8 mouse cellular contexts compared by ENCODE assay signal in the genomic region with DNA sequence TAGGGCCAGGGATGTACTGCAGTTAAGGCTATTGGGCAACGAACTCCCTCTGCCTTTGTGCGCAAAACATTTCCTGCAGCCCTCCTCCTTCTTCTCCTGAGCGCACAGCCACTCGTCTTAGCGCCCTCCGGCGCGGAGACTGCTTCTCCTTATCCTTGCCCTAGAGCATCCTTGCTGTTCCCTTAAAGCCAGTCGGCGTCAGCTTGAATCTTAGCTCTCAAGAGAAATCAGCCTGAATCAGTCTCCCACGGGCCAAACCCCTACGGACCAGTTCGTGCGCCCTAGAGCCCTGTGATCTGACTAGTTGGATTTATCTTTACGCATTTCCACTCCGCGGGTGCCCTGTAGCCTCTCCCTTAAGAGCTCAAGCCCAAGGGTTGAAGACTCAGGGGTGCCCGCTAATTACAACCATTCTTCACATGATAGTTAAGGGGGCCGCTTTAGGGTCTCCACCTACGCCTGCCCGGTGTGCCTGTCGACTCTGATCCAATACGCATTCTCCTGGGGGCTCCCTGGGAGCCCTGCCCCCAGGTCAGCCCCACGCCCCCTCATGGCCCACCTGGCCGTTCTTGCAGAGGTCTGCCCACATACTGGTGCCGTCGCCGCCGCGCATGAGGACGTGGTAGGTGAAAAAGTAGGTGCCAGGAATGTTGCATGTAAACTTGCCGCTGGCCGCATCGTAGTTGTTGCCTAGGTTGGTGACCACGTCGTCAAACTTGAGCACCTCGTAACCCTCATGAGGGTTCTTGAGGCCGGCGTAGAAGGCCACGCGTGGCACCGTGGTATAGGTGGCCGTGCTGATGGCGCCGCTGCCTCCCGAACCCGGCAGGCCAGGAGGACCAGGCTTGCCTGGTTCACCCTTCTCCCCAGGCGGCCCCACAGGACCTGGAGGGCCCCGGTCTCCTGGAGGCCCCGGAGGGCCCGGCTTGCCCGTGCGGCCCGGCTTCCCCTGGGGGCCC. TPM values are rescaled to one million over a fixed set of nuclear protein-coding genes. Genes with fewer than 3 reads are reported as not detected.
DNase-seq lines count a peak whose midpoint lies in the region; ATAC-seq and TF ChIP-seq lines count a peak whose summit lies in the region.

No protein-coding gene starts in this region.

- 2% methylated on average over 53 of the region's 54 CpGs for WGBS in lung, embryonic 16.5 days
- 2% methylated on average over 51 of the region's 54 CpGs for WGBS in embryonic facial prominence, embryonic 15.5 days
- 3% methylated on average over 53 of the region's 54 CpGs for WGBS in limb, embryonic 14.5 days

- no peaks in the 10 kb centered on the region for H3K9me3 ChIP-seq in lung, embryonic 16.5 days (ENCODE audit: control insufficient read depth, low read length)
- H3K9me3 ChIP-seq in embryonic facial prominence, embryonic 15.5 days (replicated peaks), result no peaks in the 10 kb centered on the region
- H3K9me3 ChIP-seq in limb, embryonic 14.5 days (ENCODE audit: control insufficient read depth, low read length), result no peaks in the 10 kb centered on the region

- peak overlapping the region; percentile 44 for H3K4me3 ChIP-seq in lung, embryonic 16.5 days (ENCODE audit: low read length)
- H3K4me3 ChIP-seq in embryonic facial prominence, embryonic 15.5 days (replicated peaks), result peak overlapping the region; percentile 44
- H3K4me3 ChIP-seq in limb, embryonic 14.5 days (replicated peaks; ENCODE audit: low read length), result peak overlapping the region; percentile 37

- no peak for DNase-seq in lung, postnatal 10 days
- DNase-seq in limb, embryonic 14.5 days (ENCODE audit: low spot score), result no peak
- DNase-seq in splenic B cell, adult 2 months (ENCODE audit: low read depth, low spot score), result peak; percentile 12
- no peak for DNase-seq in T-cell, adult 2 months (ENCODE audit: low spot score)
- DNase-seq in cerebellum, postnatal 36 days, result no peak
- DNase-seq in adrenal gland, adult 8-10 months, result no peak

- H3K27me3 ChIP-seq in lung, embryonic 16.5 days (ENCODE audit: control insufficient read depth, insufficient read depth, low read depth, low read length), result peaks cover 80% of the 10 kb centered on the region
- H3K27me3 ChIP-seq in embryonic facial prominence, embryonic 15.5 days, result peaks cover 81% of the 10 kb centered on the region
- H3K27me3 ChIP-seq in limb, embryonic 14.5 days (ENCODE audit: control insufficient read depth, insufficient read depth, low read length), result peaks cover 85% of the 10 kb centered on the region
- no peaks in the 10 kb centered on the region for H3K27me3 ChIP-seq in splenic B cell, adult 2 months (ENCODE audit: control insufficient read depth, insufficient read depth, low read length, poor library complexity, severe bottlenecking)

- no peaks in the 10 kb centered on the region for H3K36me3 ChIP-seq in lung, embryonic 16.5 days (ENCODE audit: control insufficient read depth, insufficient read depth, low read length)
- no peaks in the 10 kb centered on the region for H3K36me3 ChIP-seq in embryonic facial prominence, embryonic 15.5 days
- no peaks in the 10 kb centered on the region for H3K36me3 ChIP-seq in limb, embryonic 14.5 days (ENCODE audit: control insufficient read depth, insufficient read depth, low read length)
- H3K36me3 ChIP-seq in splenic B cell, adult 2 months (ENCODE audit: control insufficient read depth, insufficient read depth, low read length, poor library complexity, severe bottlenecking), result no peaks in the 10 kb centered on the region

- peak overlapping the region; percentile 45; the same call in 1 of the 2 replicates for H3K9ac ChIP-seq in lung, embryonic 16.5 days (ENCODE audit: low read length)
- 0 out of 2 replicates have a peak overlapping the region, but pooled peaks have one; percentile 4 for H3K9ac ChIP-seq in embryonic facial prominence, embryonic 15.5 days
- peak overlapping the region; percentile 54; the same call in 1 of the 2 replicates for H3K9ac ChIP-seq in limb, embryonic 14.5 days (ENCODE audit: low read depth, low read length, severe bottlenecking)

- peak overlapping the region; percentile 71 for H3K4me2 ChIP-seq in lung, embryonic 16.5 days (ENCODE audit: low read depth, low read length)
- peak overlapping the region; percentile 84 for H3K4me2 ChIP-seq in embryonic facial prominence, embryonic 15.5 days (replicated peaks)
- H3K4me2 ChIP-seq in limb, embryonic 14.5 days (replicated peaks; ENCODE audit: low read depth, low read length, severe bottlenecking), result peak overlapping the region; percentile 66

- no peak for TF ChIP-seq POLR2A in limb, embryonic 14.5 days (IDR thresholded peaks at IDR 0.05; ENCODE audit: borderline replicate concordance, extremely low read depth, insufficient read depth, insufficient read length)

- peaks cover 18% of the 10 kb centered on the region for H3K4me1 ChIP-seq in lung, embryonic 16.5 days (replicated peaks; ENCODE audit: control insufficient read depth, insufficient read depth, low read length)
- H3K4me1 ChIP-seq in embryonic facial prominence, embryonic 15.5 days, result peaks cover 42% of the 10 kb centered on the region
- H3K4me1 ChIP-seq in limb, embryonic 14.5 days (ENCODE audit: control insufficient read depth, insufficient read depth, low read length), result peaks cover 27% of the 10 kb centered on the region

- no peak overlapping the region for H3K27ac ChIP-seq in lung, embryonic 16.5 days (ENCODE audit: low read length)
- H3K27ac ChIP-seq in embryonic facial prominence, embryonic 15.5 days (replicated peaks), result no peak overlapping the region
- no peak overlapping the region for H3K27ac ChIP-seq in limb, embryonic 14.5 days (replicated peaks; ENCODE audit: low read depth, low read length)

- no peak for ATAC-seq in lung, embryonic 16.5 days (ENCODE audit: low read depth)
- no peak for ATAC-seq in embryonic facial prominence, embryonic 15.5 days (ENCODE audit: insufficient number of reproducible peaks, low FRiP score, low TSS enrichment, low read depth)
- ATAC-seq in limb, embryonic 14.5 days (ENCODE audit: low FRiP score, low read depth), result no peak; the same call in 1 of the 2 replicates

RNA-seq across cellular contexts. Expression of a gene that starts 0.9 kb away (rescaled TPM):
- polyA plus RNA-seq in lung, embryonic 16.5 days (2015; fragmentation: Nextera tagmentation; extraction: Ambion mirVana), result 0.24 and 0.60 TPM in 2 replicates
- polyA plus RNA-seq in embryonic facial prominence, embryonic 15.5 days (2015; fragmentation: Nextera tagmentation; extraction: Ambion mirVana), result 2.7 and 4.1 TPM in 2 replicates
- 3.3 and 4.8 TPM in 2 replicates for polyA plus RNA-seq in limb, embryonic 14.5 days (2012; rRNA removed)
- 1.9 and 3.8 TPM in 2 replicates for polyA plus RNA-seq in limb, embryonic 14.5 days (2014; fragmentation: Nextera tagmentation; extraction: Ambion mirVana)
- 10 to 100 TPM; 62.1 to 91.9 (median 72.9) TPM for total RNA-seq in adrenal gland, adult 8-10 months (2022)

RNA-seq across cellular contexts. Expression of a gene that starts 20.7 kb away (rescaled TPM):
- 13.7 and 14.0 TPM in 2 replicates for polyA plus RNA-seq in lung, embryonic 16.5 days (2015; fragmentation: Nextera tagmentation; extraction: Ambion mirVana)
- 8.0 and 8.8 TPM in 2 replicates for polyA plus RNA-seq in embryonic facial prominence, embryonic 15.5 days (2015; fragmentation: Nextera tagmentation; extraction: Ambion mirVana)
- polyA plus RNA-seq in limb, embryonic 14.5 days (2012; rRNA removed), result 24.5 and 30.3 TPM in 2 replicates
- polyA plus RNA-seq in limb, embryonic 14.5 days (2014; fragmentation: Nextera tagmentation; extraction: Ambion mirVana), result 6.1 and 7.2 TPM in 2 replicates
- 1 to 10 TPM in 1 of 4 experiments, under 1 TPM in 3; 0.74 to 1.5 (median 0.91) TPM for total RNA-seq in adrenal gland, adult 8-10 months (2022)

RNA-seq across cellular contexts. Expression of a gene that starts 44.9 kb away (rescaled TPM):
- polyA plus RNA-seq in lung, embryonic 16.5 days (2015; fragmentation: Nextera tagmentation; extraction: Ambion mirVana), result 0.18 and 0.63 TPM in 2 replicates
- 0.39 and 0.51 TPM in 2 replicates for polyA plus RNA-seq in embryonic facial prominence, embryonic 15.5 days (2015; fragmentation: Nextera tagmentation; extraction: Ambion mirVana)
- 0.48 and 0.65 TPM in 2 replicates for polyA plus RNA-seq in limb, embryonic 14.5 days (2012; rRNA removed)
- polyA plus RNA-seq in limb, embryonic 14.5 days (2014; fragmentation: Nextera tagmentation; extraction: Ambion mirVana), result 0.48 and 0.50 TPM in 2 replicates
- total RNA-seq in adrenal gland, adult 8-10 months (2022), result 1 to 10 TPM; 1.0 to 1.8 (median 1.8) TPM

Comparison
In these comparisons a context has a peak if more than half of its experiments do, and no peak if none do; other contexts are left out.
1. H3K9ac ChIP-seq: peak in every context shown above with its lines; median percentile 54 in limb, embryonic 14.5 days; 45 in lung, embryonic 16.5 days; 4 in embryonic facial prominence, embryonic 15.5 days.